16 mouse cellular contexts compared by ENCODE assay signal in genomic region chr13:46203551-46203950, GRCm38 (mm10).
"Had no signal": no experiment of that assay in that cellular context is flagged by ENCODE, and none has a peak within 500 bp of the region (broad histone marks: within the 10 kb centered on the region; RNA-seq: fewer than 3 reads in every experiment).

No protein-coding gene starts in this region.

- H3K9me3 ChIP-seq: liver, embryonic 15.5 days; lung, embryonic 15.5 days; megakaryocyte, embryonic 14.5 days; midbrain, embryonic 13.5 days; midbrain, embryonic 15.5 days; neural tube, embryonic 12.5 days; stomach, embryonic 15.5 days had no signal

- DNase-seq: liver, postnatal 0 days; lung, adult 2 months; lung, postnatal 10 days; right cerebral cortex, postnatal 14 days; thymus, adult 2 months; thymus, postnatal 25 days; thymus, postnatal 4 days had no signal

- H3K36me3 ChIP-seq: liver, embryonic 15.5 days; lung, embryonic 15.5 days; midbrain, embryonic 13.5 days; midbrain, embryonic 15.5 days; neural tube, embryonic 12.5 days; stomach, embryonic 15.5 days had no signal

- ATAC-seq: liver, postnatal 0 days; midbrain, embryonic 13.5 days; midbrain, embryonic 15.5 days had no signal

- H3K4me1 ChIP-seq: liver, embryonic 15.5 days; lung, embryonic 15.5 days; megakaryocyte, embryonic 14.5 days; midbrain, embryonic 15.5 days; neural tube, embryonic 12.5 days; stomach, embryonic 15.5 days had no signal

- H3K9ac ChIP-seq: liver, embryonic 15.5 days; liver, postnatal 0 days; lung, embryonic 15.5 days; midbrain, embryonic 13.5 days; midbrain, embryonic 15.5 days; neural tube, embryonic 12.5 days; stomach, embryonic 15.5 days had no signal

- H3K27ac ChIP-seq: liver, embryonic 15.5 days; lung, embryonic 15.5 days; macrophage; midbrain, embryonic 13.5 days; midbrain, embryonic 15.5 days; neural tube, embryonic 12.5 days; stomach, embryonic 15.5 days had no signal

- H3K4me3 ChIP-seq: liver, embryonic 15.5 days; lung, embryonic 15.5 days; megakaryocyte, embryonic 14.5 days; midbrain, embryonic 13.5 days; midbrain, embryonic 15.5 days; neural tube, embryonic 12.5 days; stomach, embryonic 15.5 days had no signal

- H3K27me3 ChIP-seq: liver, embryonic 15.5 days; lung, embryonic 15.5 days; megakaryocyte, embryonic 14.5 days; midbrain, embryonic 13.5 days; midbrain, embryonic 15.5 days; neural tube, embryonic 12.5 days; stomach, embryonic 15.5 days had no signal

- H3K4me2 ChIP-seq: liver, embryonic 15.5 days; lung, embryonic 15.5 days; midbrain, embryonic 11.5 days; midbrain, embryonic 13.5 days; midbrain, embryonic 15.5 days; neural tube, embryonic 12.5 days; stomach, embryonic 15.5 days had no signal
